Mouse (Mus musculus): ENCODE data around the gene Sh2b1. TPM values are rescaled to one million over a fixed set of nuclear protein-coding genes. Genes with fewer than 3 reads are reported as not detected.

The Sh2b1 gene
- polyA plus RNA-seq, 1 experiment from 2014 or later, result 39.2 TPM

- peaks cover 35% of the 10 kb centered on the region for H3K36me3 ChIP-seq
- H3K4me2 ChIP-seq, result peak overlapping the region; percentile 87
- WGBS, result 78% methylated on average over 9 of the region's 9 CpGs
- no peaks in the 10 kb centered on the region for H3K9me3 ChIP-seq
- H3K4me1 ChIP-seq, result peaks cover 19% of the 10 kb centered on the region
- no peak overlapping the region for H3K27ac ChIP-seq
- peak overlapping the region; percentile 95 for H3K4me3 ChIP-seq (replicated peaks)
- no peaks in the 10 kb centered on the region for H3K27me3 ChIP-seq (replicated peaks)
- ATAC-seq (ENCODE audit: insufficient read depth, low FRiP score, low read depth), result no peak
- peak overlapping the region; percentile 96; the same call in 1 of the 2 replicates for H3K9ac ChIP-seq
These were observed 1.6 kb downstream of the Sh2b1 start for GRCm38 (mm10) chr7:126473470-126474086.

GRCm38 (mm10) chr7:126472713-126473112 lies 2.5 kb downstream of the Sh2b1 start:
- Histone ChIP-seq H3K9ac (no peak overlapping the region), H3K27ac (no peak overlapping the region), H3K4me2 (no peak overlapping the region; the same call in 1 of the 2 replicates), H3K36me3 (peaks cover 43% of the 10 kb centered on the region), H3K4me1 (peaks cover 19% of the 10 kb centered on the region), H3K27me3 (replicated peaks) (no peaks in the 10 kb centered on the region), H3K4me3 (replicated peaks) (no peak overlapping the region), H3K9me3 (no peaks in the 10 kb centered on the region)
- ATAC-seq (ENCODE audit: insufficient read depth, low FRiP score, low read depth), result no peak
- 83% methylated on average over 16 of the region's 16 CpGs for WGBS

GRCm38 (mm10) chr7:126472306-126472705 lies 2.9 kb downstream of the Sh2b1 start:
- no peak overlapping the region for H3K27ac ChIP-seq
- peaks cover 19% of the 10 kb centered on the region for H3K4me1 ChIP-seq
- ATAC-seq (ENCODE audit: insufficient read depth, low FRiP score, low read depth), result no peak
- H3K4me3 ChIP-seq (replicated peaks), result no peak overlapping the region
- no peaks in the 10 kb centered on the region for H3K9me3 ChIP-seq
- no peak overlapping the region for H3K9ac ChIP-seq
- no peak overlapping the region; the same call in 1 of the 2 replicates for H3K4me2 ChIP-seq
- H3K27me3 ChIP-seq (replicated peaks), result no peaks in the 10 kb centered on the region
- peaks cover 47% of the 10 kb centered on the region for H3K36me3 ChIP-seq
- WGBS, result 79% methylated on average over 13 of the region's 13 CpGs

GRCm38 (mm10) chr7:126471853-126472252 lies 3.4 kb downstream of the Sh2b1 start:
- Histone ChIP-seq H3K4me1 (peaks cover 19% of the 10 kb centered on the region), H3K36me3 (peaks cover 49% of the 10 kb centered on the region), H3K27ac (no peak overlapping the region), H3K4me3 (replicated peaks) (no peak overlapping the region), H3K27me3 (replicated peaks) (no peaks in the 10 kb centered on the region), H3K4me2 (no peak overlapping the region), H3K9ac (no peak overlapping the region), H3K9me3 (no peaks in the 10 kb centered on the region)
- ATAC-seq (ENCODE audit: insufficient read depth, low FRiP score, low read depth), result no peak
- 83% methylated on average over 4 of the region's 4 CpGs for WGBS

GRCm38 (mm10) chr7:126471361-126471760 lies 3.9 kb downstream of the Sh2b1 start:
- no peaks in the 10 kb centered on the region for H3K27me3 ChIP-seq (replicated peaks)
- peaks cover 49% of the 10 kb centered on the region for H3K36me3 ChIP-seq
- WGBS, result 84% methylated on average over 5 of the region's 5 CpGs

GRCm38 (mm10) chr7:126470077-126470476 lies 5.1 kb downstream of the Sh2b1 start:
- Histone ChIP-seq H3K27me3 (replicated peaks) (no peaks in the 10 kb centered on the region), H3K4me3 (replicated peaks) (no peak overlapping the region), H3K9ac (no peak overlapping the region), H3K4me1 (peaks cover 18% of the 10 kb centered on the region), H3K9me3 (no peaks in the 10 kb centered on the region), H3K36me3 (peaks cover 49% of the 10 kb centered on the region), H3K4me2 (no peak overlapping the region), H3K27ac (no peak overlapping the region)
- WGBS, result 70% methylated on average over 6 of the region's 6 CpGs
- ATAC-seq (ENCODE audit: insufficient read depth, low FRiP score, low read depth), result no peak

More at GRCm38 (mm10) chr7:126471361-126471760, 3.9 kb downstream of the Sh2b1 start:
- Histone ChIP-seq H3K9me3 (no peaks in the 10 kb centered on the region), H3K9ac (no peak overlapping the region), H3K4me3 (replicated peaks) (no peak overlapping the region), H3K27ac (no peak overlapping the region), H3K4me2 (no peak overlapping the region), H3K4me1 (peaks cover 19% of the 10 kb centered on the region)
- ATAC-seq (ENCODE audit: insufficient read depth, low FRiP score, low read depth), result no peak

- Histone ChIP-seq H3K27me3 (replicated peaks) (no peaks in the 10 kb centered on the region), H3K4me1 (peaks cover 14% of the 10 kb centered on the region), H3K9ac (no peak overlapping the region), H3K4me2 (no peak overlapping the region), H3K27ac (no peak overlapping the region), H3K4me3 (replicated peaks) (no peak overlapping the region), H3K9me3 (no peaks in the 10 kb centered on the region), H3K36me3 (peaks cover 49% of the 10 kb centered on the region)
- ATAC-seq (ENCODE audit: insufficient read depth, low FRiP score, low read depth), result no peak
- 87% methylated on average over 18 of the region's 18 CpGs for WGBS
These were observed 7.2 kb downstream of the Sh2b1 start for GRCm38 (mm10) chr7:126467834-126468627.

GRCm38 (mm10) chr7:126467271-126467670 lies 8.0 kb downstream of the Sh2b1 start:
- peaks cover 46% of the 10 kb centered on the region for H3K36me3 ChIP-seq
- peaks cover 14% of the 10 kb centered on the region for H3K4me1 ChIP-seq
- H3K27me3 ChIP-seq (replicated peaks), result no peaks in the 10 kb centered on the region
- ATAC-seq (ENCODE audit: insufficient read depth, low FRiP score, low read depth), result no peak
- H3K4me2 ChIP-seq, result no peak overlapping the region
- H3K4me3 ChIP-seq (replicated peaks), result no peak overlapping the region
- H3K27ac ChIP-seq, result no peak overlapping the region
- WGBS, result 73% methylated on average over 5 of the region's 5 CpGs
- no peak overlapping the region for H3K9ac ChIP-seq
- H3K9me3 ChIP-seq, result no peaks in the 10 kb centered on the region

- Histone ChIP-seq H3K27ac (no peak overlapping the region), H3K27me3 (replicated peaks) (no peaks in the 10 kb centered on the region), H3K4me3 (replicated peaks) (no peak overlapping the region), H3K4me1 (peaks cover 14% of the 10 kb centered on the region), H3K9ac (no peak overlapping the region), H3K4me2 (no peak overlapping the region), H3K9me3 (no peaks in the 10 kb centered on the region), H3K36me3 (peaks cover 40% of the 10 kb centered on the region)
- ATAC-seq (ENCODE audit: insufficient read depth, low FRiP score, low read depth), result no peak
- WGBS, result 86% methylated on average over 5 of the region's 5 CpGs
These were observed 8.5 kb downstream of the Sh2b1 start for GRCm38 (mm10) chr7:126466707-126467106.

GRCm38 (mm10) chr7:126466116-126466515 lies 9.1 kb downstream of the Sh2b1 start:
- ATAC-seq (ENCODE audit: insufficient read depth, low FRiP score, low read depth), result no peak
- no peak overlapping the region for H3K9ac ChIP-seq
- peaks cover 14% of the 10 kb centered on the region for H3K4me1 ChIP-seq
- WGBS, result 52% methylated on average over 9 of the region's 9 CpGs
- H3K27ac ChIP-seq, result no peak overlapping the region
- no peaks in the 10 kb centered on the region for H3K9me3 ChIP-seq
- no peak overlapping the region for H3K4me3 ChIP-seq (replicated peaks)
- H3K36me3 ChIP-seq, result peaks cover 34% of the 10 kb centered on the region
- H3K27me3 ChIP-seq (replicated peaks), result no peaks in the 10 kb centered on the region
- no peak overlapping the region for H3K4me2 ChIP-seq

- Histone ChIP-seq H3K36me3 (peaks cover 29% of the 10 kb centered on the region), H3K4me1 (peaks cover 14% of the 10 kb centered on the region), H3K27me3 (replicated peaks) (no peaks in the 10 kb centered on the region), H3K9ac (no peak overlapping the region), H3K9me3 (no peaks in the 10 kb centered on the region), H3K4me2 (no peak overlapping the region), H3K27ac (peak overlapping the region; percentile 16; the same call in 1 of the 2 replicates), H3K4me3 (replicated peaks) (no peak overlapping the region)
- WGBS, result 22% methylated on average over 7 of the region's 7 CpGs
- no peak for ATAC-seq (ENCODE audit: insufficient read depth, low FRiP score, low read depth)
These were observed 9.8 kb downstream of the Sh2b1 start for GRCm38 (mm10) chr7:126465246-126466030.
